Mouse (Mus musculus): Measurements from ENCODE around the gene Amy2a4. TPM values are rescaled to one million over a fixed set of nuclear protein-coding genes. Genes with fewer than 3 reads are reported as not detected.

Amy2a4 gene
- not detected in 2 replicates for polyA plus RNA-seq (2012)

GRCm38 (mm10) chr3:113291349-113291748 lies at the start of gene Amy2a4:
Amy2a4 (minus strand) TSS chr3:113291449.

GRCm38 (mm10) chr3:113323952-113324351 lies 32.7 kb upstream of the Amy2a4 start, which contains the start of gene Amy2a3:
Amy2a3 (minus strand) TSS chr3:113324052.

GRCm38 (mm10) chr3:113258737-113259136 lies 32.5 kb downstream of the Amy2a4 start, which contains the start of gene Amy2a5:
Amy2a5 (minus strand) TSS chr3:113258837.

Other genes starting within 250 kb of the Amy2a4 start
- gene Amy2a5, start 32.6 kb downstream of the Amy2a4 start, polyA plus RNA-seq (2012) = not detected in 2 replicates
- gene Amy2a3, start 32.6 kb upstream of the Amy2a4 start, polyA plus RNA-seq (2012) = not detected in 2 replicates
- not detected in 2 replicates for gene Amy2a2, start 65.2 kb upstream of the Amy2a4 start, polyA plus RNA-seq (2012)
- not detected in 2 replicates for gene Amy2a1, start 241.0 kb upstream of the Amy2a4 start, polyA plus RNA-seq (2012)